Mouse (Mus musculus): Measurements from ENCODE around the gene Sun5.
"Not testable (repeated sequence)": the region's sequence is repeated elsewhere in the genome, so short reads cannot be mapped to it uniquely, and the experiment has no call there.

Sun5 gene

DNA sequence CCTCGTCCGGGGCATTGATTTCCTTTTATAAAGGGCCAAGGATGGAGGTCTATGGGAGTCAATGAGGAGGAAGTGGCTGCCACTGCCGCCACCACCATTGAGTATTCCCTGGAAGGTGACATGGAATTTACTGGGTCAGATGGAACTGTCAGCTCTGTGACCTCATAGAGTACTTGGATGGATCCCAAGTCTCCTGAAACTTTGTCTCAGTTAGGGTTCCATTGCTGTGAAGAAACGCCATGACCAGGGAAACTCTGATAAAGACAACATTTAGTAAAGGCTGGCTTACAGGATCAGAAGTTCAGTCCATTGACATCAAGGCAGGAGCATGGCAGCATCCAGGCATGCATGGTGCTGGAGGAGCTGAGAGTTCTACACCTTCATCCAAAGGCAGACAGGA is at the start of gene Sun5:
Gene Sun5, minus strand, starts transcription at position 101 of the 400 bp plus-strand sequence.
- no peak for DNase-seq (ENCODE audit: low read depth, low spot score)

DNA sequence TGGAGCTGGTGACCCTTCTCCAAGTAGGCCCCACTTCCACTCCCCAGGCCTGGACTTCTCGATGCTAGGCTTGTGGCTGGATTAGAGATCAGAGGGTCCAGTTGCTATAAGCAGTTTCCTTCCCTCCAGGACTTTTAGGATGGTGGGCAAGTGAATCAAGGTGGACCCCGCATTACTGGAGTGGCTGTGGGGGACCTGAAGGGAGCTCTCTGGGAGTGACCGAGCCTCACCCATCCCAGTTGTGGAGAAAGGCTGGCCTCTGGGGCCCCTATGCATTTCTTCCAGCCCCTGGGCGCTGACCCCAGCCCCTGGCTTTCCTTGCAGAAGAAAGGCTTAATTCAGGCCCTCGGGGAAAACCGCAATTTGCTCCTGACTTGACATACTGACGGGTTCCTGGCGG is 47.0 kb upstream of the Sun5 start, which contains the start of gene Bpifb3:
Gene Bpifb3, plus strand, starts transcription at position 301 of the 400 bp plus-strand sequence.
- no peak for DNase-seq (ENCODE audit: low read depth, low spot score)

DNA sequence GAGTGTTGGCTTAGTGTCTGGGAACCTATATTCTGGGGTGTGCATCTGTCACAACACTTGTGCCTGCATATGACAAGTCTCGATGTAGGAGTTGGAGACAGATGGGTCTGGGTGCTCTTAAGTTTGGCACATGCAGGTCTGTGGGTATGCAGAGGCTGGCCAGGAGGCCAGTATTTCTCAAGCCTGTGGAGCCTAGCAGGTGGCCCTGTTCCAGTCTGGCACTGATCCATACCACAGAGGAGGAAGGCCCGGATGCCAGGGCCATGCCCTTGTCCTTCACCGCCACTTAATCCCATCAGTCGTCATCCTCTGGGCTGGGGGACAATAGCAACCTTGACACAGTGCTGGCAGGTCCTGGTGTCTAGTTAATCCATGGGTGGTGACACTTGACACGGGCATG is 43.3 kb upstream of the Sun5 start:
- DNase-seq (ENCODE audit: low read depth, low spot score) = no peak

DNA sequence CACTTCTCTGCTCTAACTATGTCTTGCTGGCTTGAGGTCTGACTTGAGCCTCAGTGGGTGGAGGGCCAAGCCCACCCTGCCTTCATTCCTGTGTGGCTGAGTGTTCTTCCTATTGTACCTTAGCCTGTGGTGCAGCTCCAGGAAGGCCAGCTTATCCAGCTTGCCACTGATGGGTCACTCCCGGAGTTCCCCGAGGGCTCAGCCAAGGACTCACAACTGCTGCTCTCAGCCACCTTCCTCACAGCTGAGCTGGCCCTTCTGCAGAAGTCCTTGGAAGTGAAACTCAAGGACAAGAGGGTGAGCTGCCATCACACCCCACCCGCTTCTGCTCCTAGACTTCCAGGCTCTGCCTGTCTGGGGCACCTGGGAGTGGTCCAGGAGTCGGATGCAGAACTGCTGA is 35.7 kb upstream of the Sun5 start:
- DNase-seq (ENCODE audit: low read depth, low spot score) = no peak

DNA sequence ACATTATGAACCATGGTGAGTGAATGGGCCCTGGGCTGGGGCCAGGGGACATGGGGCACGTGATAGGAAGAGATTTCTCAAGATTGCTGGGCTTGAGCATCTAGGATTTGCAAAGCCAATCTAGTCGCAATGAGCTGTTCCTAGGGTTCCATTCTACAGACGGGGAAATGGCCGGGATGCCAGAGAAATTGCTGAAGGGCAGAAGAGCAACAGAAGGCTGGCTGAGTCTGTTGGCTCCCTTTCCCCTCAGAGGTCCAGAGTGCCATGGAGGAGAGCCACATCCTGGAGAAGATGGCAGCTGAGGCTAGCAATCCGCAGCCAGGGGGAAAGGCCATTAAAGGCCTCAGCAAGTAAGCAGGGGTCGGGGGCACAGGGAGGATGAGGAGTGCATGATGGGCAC is 31.8 kb upstream of the Sun5 start:
- DNase-seq (ENCODE audit: low read depth, low spot score) = no peak

DNA sequence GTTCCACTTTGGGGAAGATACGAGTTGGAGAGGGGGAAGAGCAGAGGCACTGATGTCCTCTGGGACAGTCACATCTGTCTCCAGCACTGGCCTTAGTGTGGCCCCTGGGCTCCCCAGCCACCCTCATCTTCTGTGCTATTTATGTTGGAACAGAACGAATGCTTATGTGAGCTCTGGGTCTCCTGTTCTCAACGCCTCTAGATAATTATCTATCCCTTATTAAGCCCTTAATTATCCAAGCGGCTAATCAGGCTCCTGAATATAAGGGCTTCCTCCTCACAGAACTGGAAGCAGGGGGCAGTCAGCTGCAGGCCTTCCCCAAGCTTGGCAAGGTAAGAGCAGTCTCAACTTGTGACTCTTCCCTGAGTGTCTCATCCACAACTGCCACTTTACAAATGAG is 29.2 kb upstream of the Sun5 start, which contains the start of gene Bpifb6:
Gene Bpifb6, plus strand, starts transcription at position 301 of the 400 bp plus-strand sequence.
- no peak for DNase-seq (ENCODE audit: low read depth, low spot score)

DNA sequence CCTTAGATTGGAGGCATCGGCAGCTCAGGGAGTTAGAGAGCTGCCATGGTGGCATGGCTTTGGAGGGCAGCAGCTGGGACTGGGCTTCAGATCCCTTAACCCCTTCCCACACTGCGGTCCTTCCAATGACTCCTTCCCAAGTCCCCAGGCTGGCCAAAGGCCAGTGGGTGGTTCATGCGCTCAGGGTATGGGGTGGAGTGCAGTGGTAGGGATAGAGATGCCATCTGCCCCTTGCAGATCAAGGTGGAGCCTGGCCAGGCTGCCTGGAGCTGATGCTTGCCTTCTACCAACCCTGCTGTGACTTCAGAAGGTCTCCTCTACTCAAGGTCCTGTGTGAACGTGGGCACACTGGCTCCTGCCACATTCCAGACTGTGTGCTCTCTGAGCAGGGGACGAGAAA is 28.2 kb upstream of the Sun5 start:
- no peak for DNase-seq (ENCODE audit: low read depth, low spot score)

DNA sequence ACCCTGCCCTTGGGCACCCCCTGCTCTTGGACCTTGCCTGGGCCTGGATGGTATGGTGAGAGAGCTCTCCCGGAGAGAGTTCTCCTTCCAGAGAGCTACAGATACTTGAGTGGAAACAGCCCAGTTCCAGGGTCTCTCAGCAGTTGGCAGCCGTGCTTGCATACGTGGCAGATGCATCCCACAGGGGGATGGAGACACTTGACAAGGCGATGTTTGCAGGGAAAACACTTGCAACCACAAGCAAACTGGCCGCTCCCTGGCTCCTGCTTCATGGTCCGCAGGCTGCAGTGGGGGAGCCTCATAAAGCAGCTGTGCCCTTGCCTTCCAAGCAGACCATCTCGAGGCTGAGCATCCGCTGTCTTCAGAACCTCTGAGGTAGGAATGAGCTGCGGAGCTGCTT is 3.9 kb upstream of the Sun5 start, which contains the start of gene Bpifb2:
Gene Bpifb2, plus strand, starts transcription at position 301 of the 400 bp plus-strand sequence.
- no peak for DNase-seq (ENCODE audit: low read depth, low spot score)

DNA sequence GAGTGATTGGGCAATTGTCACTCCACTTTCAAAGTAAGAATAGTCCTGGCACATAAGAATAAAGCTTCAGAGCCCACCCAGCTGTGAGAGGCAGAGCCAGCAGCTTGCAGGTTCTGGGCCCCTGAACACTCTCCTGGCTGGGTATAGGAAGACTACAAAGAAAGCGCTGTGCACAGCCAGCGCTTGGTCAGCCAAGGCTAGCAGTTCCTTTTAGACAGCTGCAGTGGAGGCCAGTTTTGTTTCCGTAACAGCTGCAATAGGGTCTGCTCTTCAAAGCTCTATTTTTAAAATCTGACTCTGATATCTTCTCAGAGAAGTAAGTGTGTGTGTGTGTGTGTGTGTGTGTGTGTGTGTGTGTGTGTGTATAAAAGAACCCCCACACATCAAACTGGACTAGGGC is 8.9 kb downstream of the Sun5 start:
- no peak for DNase-seq (ENCODE audit: low read depth, low spot score)

DNA sequence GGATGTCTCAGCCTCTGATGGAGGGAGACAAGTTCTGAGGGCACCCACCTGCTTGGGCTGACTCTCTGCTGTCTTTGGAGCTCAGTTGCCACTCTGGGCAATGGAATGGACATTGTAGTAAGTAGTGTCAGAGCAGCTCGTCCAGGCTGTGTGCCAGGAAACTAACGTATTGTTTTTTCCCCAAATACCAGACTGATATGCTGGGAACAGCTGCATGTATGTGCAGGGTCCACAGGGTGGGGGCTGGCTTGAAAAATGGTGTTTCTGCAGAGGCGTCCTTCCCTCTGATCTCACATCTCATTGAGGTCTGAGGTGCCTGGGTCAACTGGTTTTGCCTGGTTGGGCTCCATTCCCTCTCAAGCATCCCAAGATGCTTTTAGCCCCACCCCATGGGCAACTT is 10.2 kb downstream of the Sun5 start:
- DNase-seq (ENCODE audit: low read depth, low spot score) = no peak

DNA sequence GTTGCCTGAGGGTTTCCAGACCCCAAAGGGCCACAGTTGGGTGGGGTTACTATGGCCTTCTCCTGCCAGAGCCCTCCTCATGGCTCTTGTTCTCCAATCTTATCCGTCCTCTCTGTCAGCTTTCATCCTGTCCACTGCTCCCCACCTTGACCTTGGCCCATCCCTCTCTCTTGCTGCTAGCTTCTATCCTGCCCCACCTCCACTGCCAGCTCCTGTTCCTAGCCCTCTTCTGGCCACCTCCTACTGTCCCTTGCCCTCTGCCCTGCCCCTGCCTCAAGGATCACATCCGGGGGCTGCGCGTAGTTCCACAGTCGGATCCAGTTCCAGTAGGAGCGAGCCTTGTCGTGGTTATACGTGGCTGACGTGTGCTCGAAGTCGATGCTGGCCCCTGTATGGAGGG is 10.6 kb downstream of the Sun5 start:
- DNase-seq (ENCODE audit: low read depth, low spot score) = no peak

DNA sequence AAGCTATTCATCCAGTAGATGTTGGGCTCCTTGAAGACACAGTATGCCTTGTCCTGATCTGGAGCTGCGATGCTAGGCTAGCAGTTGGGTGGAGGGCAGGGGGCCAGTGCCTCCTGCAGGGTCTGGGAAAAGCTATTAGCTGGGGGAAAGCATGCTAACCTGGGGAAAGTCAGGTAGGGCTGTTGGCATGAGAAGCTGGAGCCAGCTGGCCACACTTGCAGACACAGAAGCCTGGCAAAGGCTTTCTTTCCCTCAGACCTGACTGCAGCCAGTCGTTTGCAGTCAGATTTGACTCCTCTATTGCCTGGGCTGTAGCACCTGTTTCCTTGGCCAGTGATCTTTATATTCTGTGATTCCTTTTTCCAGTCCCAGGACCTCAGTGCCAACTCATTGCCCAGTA is 11.3 kb downstream of the Sun5 start:
- no peak for DNase-seq (ENCODE audit: low read depth, low spot score)

DNA sequence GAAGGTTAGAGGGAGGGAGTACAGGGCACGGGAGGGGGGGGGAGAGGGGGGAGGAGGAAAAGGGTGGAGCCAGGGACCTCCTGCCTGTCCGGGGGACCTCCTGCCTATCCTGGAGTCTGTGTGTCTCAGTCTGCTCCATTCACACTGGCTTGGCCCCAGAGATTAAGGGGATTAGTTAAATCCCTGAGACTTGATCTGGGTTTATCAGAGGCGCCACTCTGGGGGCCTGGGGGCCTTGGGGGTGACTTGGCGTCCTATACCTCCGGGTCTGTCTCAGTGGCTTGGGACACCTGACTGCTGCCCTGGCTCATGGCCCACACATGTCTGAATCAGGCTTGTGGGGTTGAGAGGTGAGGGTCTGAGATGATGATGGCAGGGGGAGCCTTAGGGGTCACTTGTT is 17.3 kb downstream of the Sun5 start:
- DNase-seq (ENCODE audit: low read depth, low spot score) = no peak

DNA sequence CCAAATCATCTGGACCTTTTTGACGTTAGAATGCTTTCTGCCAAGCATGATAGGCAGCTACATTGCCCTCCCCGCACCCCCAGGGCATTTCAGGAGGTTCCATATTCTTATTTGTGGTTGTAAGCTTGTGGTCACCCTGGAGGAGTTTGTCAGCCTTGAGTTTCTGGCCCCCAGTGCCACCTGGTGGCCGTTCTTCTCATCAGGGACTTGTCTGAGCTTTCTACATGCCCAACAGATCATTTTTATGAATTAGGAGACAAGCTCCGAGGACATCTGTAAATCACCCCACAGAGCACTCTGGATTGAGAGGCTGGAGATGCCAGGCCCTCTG is 19.9 kb downstream of the Sun5 start:
- no peak for DNase-seq (ENCODE audit: low read depth, low spot score)

DNA sequence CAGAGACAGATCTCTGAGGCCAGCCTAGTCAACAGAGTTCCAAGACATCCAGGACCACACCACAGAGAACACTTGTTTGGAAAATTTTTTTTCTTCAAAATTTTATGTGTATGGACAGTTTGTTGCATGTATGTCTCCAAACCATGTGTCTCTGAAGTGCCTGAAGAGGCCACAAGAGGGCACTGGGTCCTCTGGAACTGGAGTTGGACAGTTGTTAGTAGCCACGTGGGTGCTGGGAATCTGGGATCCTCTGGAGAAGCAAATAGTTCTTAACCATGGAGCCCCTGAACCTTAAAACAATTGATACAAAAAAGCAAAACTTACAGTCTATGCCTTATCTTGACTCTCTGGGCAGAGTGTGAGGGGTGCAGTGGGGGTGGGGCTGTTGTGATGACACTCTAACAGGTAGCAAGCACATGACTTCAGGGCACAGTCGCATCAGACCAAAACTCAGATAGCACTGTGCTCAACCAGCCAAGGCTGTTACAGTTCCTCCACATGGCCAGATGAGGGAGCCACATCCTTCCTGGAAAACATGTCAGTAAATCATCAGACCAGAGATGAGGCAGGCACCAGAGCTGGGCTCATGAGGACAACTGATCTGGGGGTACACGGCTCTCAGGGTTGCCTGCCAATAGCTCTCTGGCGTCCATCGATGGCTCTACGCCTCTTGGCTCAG is 20.4 kb downstream of the Sun5 start:
- peak; percentile 26 for DNase-seq (ENCODE audit: low read depth, low spot score)

DNA sequence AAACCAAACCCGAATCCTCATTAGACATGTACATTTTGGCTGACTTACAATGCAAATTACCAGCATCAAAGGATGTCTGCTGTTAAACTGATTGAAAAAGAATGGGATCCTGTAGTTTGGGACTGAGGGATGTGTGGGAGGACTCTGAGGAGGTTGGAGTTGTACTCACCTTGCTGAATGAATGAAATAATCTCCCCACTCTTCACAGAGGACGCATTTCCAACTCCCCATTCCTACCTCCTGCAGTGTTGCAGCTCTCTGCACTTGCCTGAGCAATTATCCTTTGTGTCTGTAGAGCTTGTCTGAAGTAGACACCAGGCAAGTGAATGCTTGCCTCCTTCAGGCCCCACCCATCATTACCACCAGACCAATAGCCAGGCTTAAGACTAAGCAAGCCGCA is 22.5 kb downstream of the Sun5 start:
- no peak for DNase-seq (ENCODE audit: low read depth, low spot score)

DNA sequence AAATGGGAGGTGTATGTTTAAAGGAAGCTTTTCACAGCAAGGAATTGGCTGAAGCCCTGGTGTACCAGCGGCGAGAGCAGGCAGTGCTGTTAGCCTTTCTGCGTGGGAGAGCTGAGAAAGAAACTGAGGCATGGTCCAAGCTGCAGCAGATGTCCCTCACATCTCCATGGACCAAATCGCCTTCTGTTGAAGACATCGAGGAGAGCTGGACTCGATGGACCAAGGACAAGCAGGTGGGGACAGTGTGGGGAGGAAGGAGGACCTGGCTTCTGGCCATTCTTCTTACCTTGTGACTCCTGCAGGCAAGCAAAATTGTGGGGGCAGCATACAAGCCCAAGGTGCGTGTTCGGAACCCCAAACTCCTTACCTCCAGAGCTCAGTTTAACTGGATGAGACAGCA is 28.0 kb downstream of the Sun5 start:
- DNase-seq (ENCODE audit: low read depth, low spot score) = no peak

DNA sequence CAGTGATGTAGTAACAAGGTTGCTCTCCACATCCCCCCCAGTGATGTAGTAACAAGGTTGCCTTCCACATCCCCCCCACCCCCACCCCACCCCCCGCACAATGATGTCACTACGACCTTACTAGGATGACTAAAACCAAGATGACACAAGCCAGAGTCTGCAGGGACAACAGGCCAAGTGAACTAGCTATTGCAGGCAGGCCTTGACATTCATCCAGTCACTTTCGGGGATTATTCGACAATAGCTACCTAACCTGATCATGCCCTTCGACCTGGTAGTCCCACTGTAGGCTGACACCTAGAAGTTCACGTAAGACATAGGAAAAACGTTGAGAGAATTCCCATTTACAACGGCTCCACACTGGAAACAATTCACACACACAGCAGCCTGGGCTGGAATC is 37.6 kb downstream of the Sun5 start:
- no peak for DNase-seq (ENCODE audit: low read depth, low spot score)

DNA sequence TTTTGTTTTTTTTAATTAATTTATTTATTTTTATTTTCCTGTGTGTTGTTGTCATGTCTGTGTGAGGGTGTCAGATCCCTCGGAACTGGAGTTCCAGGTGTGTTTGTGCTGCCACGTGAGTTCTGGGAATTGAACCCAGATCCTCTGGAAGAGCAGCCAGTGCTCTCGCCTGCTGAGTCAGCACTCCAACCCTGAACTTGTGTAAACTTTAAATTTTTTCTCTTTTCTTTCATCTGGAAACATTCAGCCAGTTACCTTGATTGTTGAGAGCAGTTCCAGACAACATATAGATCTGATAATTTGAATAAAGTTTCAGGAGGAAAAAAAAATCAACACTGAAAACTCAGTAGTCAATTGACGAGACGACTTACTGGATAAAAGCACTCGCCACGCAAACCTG is 42.2 kb downstream of the Sun5 start:
- DNase-seq (ENCODE audit: low read depth, low spot score) = no peak

DNA sequence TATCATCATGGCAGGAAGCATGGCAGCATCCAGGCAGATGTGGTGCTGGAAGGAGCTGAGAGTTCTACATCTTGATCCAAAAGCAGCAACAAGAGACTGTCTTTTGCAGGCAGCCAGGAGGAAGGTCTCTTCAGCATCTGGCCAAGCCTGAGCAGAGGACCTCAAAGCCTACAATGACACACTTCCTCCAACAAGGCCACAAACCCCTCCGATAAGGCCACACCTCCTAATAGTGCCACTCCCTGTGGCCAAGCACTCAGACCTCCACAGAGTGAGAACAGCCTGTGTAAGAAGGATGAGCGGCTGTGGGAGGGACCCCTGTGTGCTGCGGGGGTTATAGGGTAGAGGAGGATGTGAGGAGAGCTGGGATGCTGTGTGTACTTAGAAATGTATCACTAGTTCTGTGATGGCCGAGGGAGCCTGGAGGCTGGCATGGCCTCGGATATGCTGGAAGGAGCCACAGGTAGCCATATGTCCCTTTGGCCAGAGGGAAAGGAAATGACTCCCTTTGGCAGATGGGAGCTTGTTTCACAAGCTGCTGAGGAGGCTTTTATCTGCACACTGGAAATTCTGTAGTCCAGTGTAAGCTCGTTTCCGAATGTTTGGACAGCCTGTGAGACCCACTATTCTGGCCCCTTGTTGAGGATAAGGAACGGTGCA is 43.6 kb downstream of the Sun5 start:
- no peak for DNase-seq (ENCODE audit: low read depth, low spot score)

DNA sequence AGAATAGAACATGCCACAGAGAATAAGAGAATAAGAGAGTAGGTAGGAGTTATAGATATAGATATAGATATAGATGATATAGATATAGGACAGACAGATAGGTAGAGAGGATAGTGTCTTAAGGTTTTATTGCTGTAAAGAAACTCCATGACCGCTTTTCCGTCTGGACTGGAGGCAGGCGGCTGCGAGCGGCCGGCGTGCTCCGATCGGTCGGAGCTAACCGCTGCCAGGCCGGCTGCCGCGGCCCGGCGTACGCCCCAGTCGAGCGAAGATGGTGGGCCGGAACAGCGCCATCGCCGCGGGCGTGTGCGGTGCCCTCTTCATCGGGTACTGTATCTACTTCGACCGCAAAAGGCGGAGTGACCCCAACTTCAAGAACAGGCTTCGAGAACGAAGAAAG is 45.0 kb downstream of the Sun5 start:
- not testable (repeated sequence) for DNase-seq (ENCODE audit: low read depth, low spot score)

DNA sequence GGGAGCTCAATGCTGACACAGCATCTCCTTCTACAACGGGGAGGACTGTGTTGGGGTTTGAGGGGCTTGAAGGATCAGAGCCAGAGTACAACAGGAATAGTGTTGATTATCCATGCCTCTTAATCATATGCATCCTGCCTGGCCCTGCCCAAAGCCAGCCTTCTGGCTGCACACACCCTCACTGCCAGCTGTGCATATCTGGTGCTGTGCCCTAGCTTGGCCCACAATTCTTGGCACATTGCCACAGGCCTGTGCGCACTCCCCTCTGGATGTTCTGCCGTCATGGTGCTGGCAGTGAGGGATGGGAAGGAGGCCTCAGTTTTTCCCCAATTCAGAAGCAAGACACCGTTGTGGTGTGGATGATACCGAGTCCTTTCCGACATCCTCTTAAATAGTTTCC is 46.3 kb downstream of the Sun5 start:
- DNase-seq (ENCODE audit: low read depth, low spot score) = no peak

DNA sequence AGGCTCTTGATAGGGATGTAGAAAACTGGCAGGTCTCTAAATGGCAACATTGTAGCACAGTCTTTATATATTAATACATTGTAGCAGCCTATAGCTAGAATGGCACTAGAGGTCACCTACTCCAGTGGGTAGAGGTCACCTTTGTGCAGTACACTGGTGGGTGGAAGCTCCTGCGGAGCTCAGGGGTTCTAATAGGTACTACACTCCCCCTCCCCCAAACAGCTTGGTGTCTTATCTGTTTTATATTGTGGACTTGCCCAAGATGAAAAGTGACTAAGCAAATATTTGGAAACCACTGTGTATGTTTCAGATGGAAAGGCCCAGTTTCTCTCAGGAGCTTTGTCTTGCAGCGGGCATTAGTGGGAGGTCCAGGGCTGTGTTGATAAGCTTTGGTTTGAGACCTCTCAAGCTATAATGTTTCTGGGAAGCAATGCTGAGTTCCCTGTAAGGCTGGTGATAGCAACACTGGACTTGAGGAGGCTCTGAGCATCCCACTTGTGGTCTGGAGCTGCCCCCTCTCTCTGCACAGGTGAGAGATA is 48.8 kb downstream of the Sun5 start:
- DNase-seq (ENCODE audit: low read depth, low spot score) = no peak
